Mouse (Mus musculus): Measurements from ENCODE around the gene Sorl1. TPM values are rescaled to one million over a fixed set of nuclear protein-coding genes. Genes with fewer than 3 reads are reported as not detected.

The Sorl1 gene
- polyA plus RNA-seq, 1 experiment from 2014 or later, result 2.3 TPM

GRCm38 (mm10) chr9:42146463-42146862, 22.4 kb upstream of the Sorl1 start:
- H3K4me1 ChIP-seq, result no peaks in the 10 kb centered on the region
- H3K27me3 ChIP-seq (ENCODE audit: low read depth, poor library complexity, severe bottlenecking), result no peaks in the 10 kb centered on the region
- no peak for DNase-seq (ENCODE audit: low spot score)
- WGBS, result 94% methylated on average over 2 of the region's 2 CpGs
- H3K9me3 ChIP-seq (replicated peaks), result peaks cover 9% of the 10 kb centered on the region; the same call in 1 of the 2 replicates
- H3K4me3 ChIP-seq, result no peak overlapping the region
- no peak overlapping the region for H3K27ac ChIP-seq (replicated peaks)
- no peaks in the 10 kb centered on the region for H3K36me3 ChIP-seq

- Histone ChIP-seq H3K4me1 (no peaks in the 10 kb centered on the region), H3K9me3 (replicated peaks) (peaks cover 9% of the 10 kb centered on the region; the same call in 1 of the 2 replicates), H3K4me3 (no peak overlapping the region), H3K27me3 (ENCODE audit: low read depth, poor library complexity, severe bottlenecking) (no peaks in the 10 kb centered on the region), H3K36me3 (no peaks in the 10 kb centered on the region), H3K27ac (replicated peaks) (no peak overlapping the region)
- no peak for DNase-seq (ENCODE audit: low spot score)
- WGBS, result 88% methylated on average over 6 of the region's 6 CpGs
These were observed 17.6 kb upstream of the Sorl1 start for GRCm38 (mm10) chr9:42141549-42142210.

- Histone ChIP-seq H3K9me3 (replicated peaks) (no peaks in the 10 kb centered on the region), H3K27me3 (ENCODE audit: low read depth, poor library complexity, severe bottlenecking) (no peaks in the 10 kb centered on the region), H3K4me1 (no peaks in the 10 kb centered on the region), H3K36me3 (no peaks in the 10 kb centered on the region), H3K4me3 (no peak overlapping the region), H3K27ac (replicated peaks) (no peak overlapping the region)
- WGBS, result 89% methylated on average over 4 of the region's 4 CpGs
- DNase-seq (ENCODE audit: low spot score), result no peak
These were observed 14.3 kb upstream of the Sorl1 start for GRCm38 (mm10) chr9:42138248-42138858.

GRCm38 (mm10) chr9:42137578-42137977, 13.5 kb upstream of the Sorl1 start:
- H3K9me3 ChIP-seq (replicated peaks), result no peaks in the 10 kb centered on the region
- H3K27ac ChIP-seq (replicated peaks), result no peak overlapping the region
- H3K27me3 ChIP-seq (ENCODE audit: low read depth, poor library complexity, severe bottlenecking), result no peaks in the 10 kb centered on the region
- H3K4me1 ChIP-seq, result no peaks in the 10 kb centered on the region
- DNase-seq (ENCODE audit: low spot score), result no peak
- 77% methylated on average over 5 of the region's 5 CpGs for WGBS
- H3K36me3 ChIP-seq, result no peaks in the 10 kb centered on the region
- no peak overlapping the region for H3K4me3 ChIP-seq

- H3K4me1 ChIP-seq, result 0 out of 2 replicates have a peak, but pooled peaks cover 3% of the 10 kb centered on the region
- no peaks in the 10 kb centered on the region for H3K36me3 ChIP-seq
- no peak overlapping the region for H3K4me3 ChIP-seq
- 83% methylated on average over 13 of the region's 13 CpGs for WGBS
- no peaks in the 10 kb centered on the region for H3K9me3 ChIP-seq (replicated peaks)
- H3K27me3 ChIP-seq (ENCODE audit: low read depth, poor library complexity, severe bottlenecking), result peaks cover 8% of the 10 kb centered on the region
- DNase-seq (ENCODE audit: low spot score), result no peak
- no peak overlapping the region for H3K27ac ChIP-seq (replicated peaks)
These were observed 7.0 kb upstream of the Sorl1 start for GRCm38 (mm10) chr9:42130793-42131760.

- Histone ChIP-seq H3K9me3 (replicated peaks) (no peaks in the 10 kb centered on the region), H3K36me3 (no peaks in the 10 kb centered on the region), H3K4me1 (peaks cover 18% of the 10 kb centered on the region), H3K4me3 (no peak overlapping the region), H3K27ac (replicated peaks) (no peak overlapping the region), H3K27me3 (ENCODE audit: low read depth, poor library complexity, severe bottlenecking) (peaks cover 37% of the 10 kb centered on the region)
- WGBS, result 81% methylated on average over 5 of the region's 5 CpGs
- DNase-seq (ENCODE audit: low spot score), result no peak
These were observed 3.9 kb upstream of the Sorl1 start for GRCm38 (mm10) chr9:42127983-42128382.

- Histone ChIP-seq H3K36me3 (no peaks in the 10 kb centered on the region), H3K4me3 (no peak overlapping the region), H3K27ac (replicated peaks) (no peak overlapping the region), H3K4me1 (peaks cover 20% of the 10 kb centered on the region), H3K9me3 (replicated peaks) (no peaks in the 10 kb centered on the region), H3K27me3 (ENCODE audit: low read depth, poor library complexity, severe bottlenecking) (peaks cover 60% of the 10 kb centered on the region)
- WGBS, result 89% methylated on average over 9 of the region's 9 CpGs
- DNase-seq (ENCODE audit: low spot score), result no peak
These were observed 1.3 kb upstream of the Sorl1 start for GRCm38 (mm10) chr9:42125262-42125982.

GRCm38 (mm10) chr9:42123204-42123603, 893 bp downstream of the Sorl1 start:
- DNase-seq (ENCODE audit: low spot score), result peak; percentile 14
- 35% methylated on average over 11 of the region's 11 CpGs for WGBS
- H3K36me3 ChIP-seq, result no peaks in the 10 kb centered on the region
- peak overlapping the region; percentile 88 for H3K4me3 ChIP-seq
- H3K4me1 ChIP-seq, result peaks cover 19% of the 10 kb centered on the region
- H3K9me3 ChIP-seq (replicated peaks), result no peaks in the 10 kb centered on the region
- H3K27me3 ChIP-seq (ENCODE audit: low read depth, poor library complexity, severe bottlenecking), result peaks cover 60% of the 10 kb centered on the region
- peak overlapping the region; percentile 90; the same call in 1 of the 2 replicates for H3K27ac ChIP-seq (replicated peaks)

GRCm38 (mm10) chr9:42122441-42122840, 1.7 kb downstream of the Sorl1 start:
- H3K4me3 ChIP-seq, result no peak overlapping the region
- H3K9me3 ChIP-seq (replicated peaks), result no peaks in the 10 kb centered on the region
- H3K27me3 ChIP-seq (ENCODE audit: low read depth, poor library complexity, severe bottlenecking), result peaks cover 60% of the 10 kb centered on the region
- H3K4me1 ChIP-seq, result peaks cover 17% of the 10 kb centered on the region
- no peak overlapping the region for H3K27ac ChIP-seq (replicated peaks)
- no peaks in the 10 kb centered on the region for H3K36me3 ChIP-seq
- WGBS, result 89% methylated on average over 6 of the region's 6 CpGs
- no peak for DNase-seq (ENCODE audit: low spot score)

- no peak overlapping the region for H3K4me3 ChIP-seq
- DNase-seq (ENCODE audit: low spot score), result no peak
- peaks cover 59% of the 10 kb centered on the region for H3K27me3 ChIP-seq (ENCODE audit: low read depth, poor library complexity, severe bottlenecking)
- H3K4me1 ChIP-seq, result peaks cover 17% of the 10 kb centered on the region
- H3K27ac ChIP-seq (replicated peaks), result no peak overlapping the region
- no peaks in the 10 kb centered on the region for H3K36me3 ChIP-seq
- no peaks in the 10 kb centered on the region for H3K9me3 ChIP-seq (replicated peaks)
- 81% methylated on average over 10 of the region's 10 CpGs for WGBS
These were observed 2.3 kb downstream of the Sorl1 start for GRCm38 (mm10) chr9:42121631-42122354.

GRCm38 (mm10) chr9:42116418-42117056, 7.6 kb downstream of the Sorl1 start:
- Histone ChIP-seq H3K4me3 (no peak overlapping the region), H3K4me1 (peaks cover 5% of the 10 kb centered on the region; the same call in 1 of the 2 replicates), H3K36me3 (no peaks in the 10 kb centered on the region), H3K27ac (replicated peaks) (0 out of 2 replicates have a peak overlapping the region, but pooled peaks have one; percentile 2), H3K9me3 (replicated peaks) (no peaks in the 10 kb centered on the region), H3K27me3 (ENCODE audit: low read depth, poor library complexity, severe bottlenecking) (peaks cover 9% of the 10 kb centered on the region)
- 92% methylated on average over 10 of the region's 10 CpGs for WGBS
- DNase-seq (ENCODE audit: low spot score), result no peak
